Mouse (Mus musculus) olfactory bulb, adult 2 months (tissue): ENCODE results near the gene Plxdc2.

Experiments
- CTCF ChIP-seq: fragments of 200-500 bp; IDR thresholded peaks from 2 replicates; pipeline ENCODE4 v1.5.1; 2012; ENCODE audit warnings: low read depth, mild to moderate bottlenecking, low read length, moderate library complexity; ENCODE audit not compliant: insufficient read depth
- POLR2A ChIP-seq: fragments of 200-500 bp; IDR thresholded peaks from 2 replicates; pipeline ENCODE4 v1.6.1; 2012; ENCODE audit warnings: mild to moderate bottlenecking, low read depth, low read length, moderate library complexity; ENCODE audit not compliant: insufficient read depth

DNA sequence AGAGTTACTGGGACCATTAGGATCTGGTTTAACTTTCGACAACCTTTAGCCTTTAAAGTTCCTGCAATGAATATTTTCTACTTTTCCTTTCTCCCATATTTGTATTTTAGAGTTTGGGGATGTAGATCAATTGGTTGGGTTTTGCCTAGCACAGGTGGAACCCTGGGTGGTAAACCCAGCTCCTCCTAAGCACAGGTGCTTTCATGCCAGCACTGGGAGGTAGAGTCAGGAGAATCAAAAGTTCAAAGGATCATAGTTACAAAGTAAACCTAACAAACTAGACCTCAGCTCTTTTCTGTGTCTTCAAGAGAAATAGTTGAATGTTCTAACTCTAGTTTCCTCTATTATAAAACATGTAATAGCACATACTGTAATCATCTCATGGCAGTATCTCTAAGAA, 41.9 kb downstream of the Plxdc2 start:
- TF ChIP-seq CTCF (no peak), POLR2A (no peak)
